Mouse (Mus musculus): Measurements from ENCODE around the gene Gm16867.
"Not testable (repeated sequence)": the region's sequence is repeated elsewhere in the genome, so short reads cannot be mapped to it uniquely, and the experiment has no call there.

DNA sequence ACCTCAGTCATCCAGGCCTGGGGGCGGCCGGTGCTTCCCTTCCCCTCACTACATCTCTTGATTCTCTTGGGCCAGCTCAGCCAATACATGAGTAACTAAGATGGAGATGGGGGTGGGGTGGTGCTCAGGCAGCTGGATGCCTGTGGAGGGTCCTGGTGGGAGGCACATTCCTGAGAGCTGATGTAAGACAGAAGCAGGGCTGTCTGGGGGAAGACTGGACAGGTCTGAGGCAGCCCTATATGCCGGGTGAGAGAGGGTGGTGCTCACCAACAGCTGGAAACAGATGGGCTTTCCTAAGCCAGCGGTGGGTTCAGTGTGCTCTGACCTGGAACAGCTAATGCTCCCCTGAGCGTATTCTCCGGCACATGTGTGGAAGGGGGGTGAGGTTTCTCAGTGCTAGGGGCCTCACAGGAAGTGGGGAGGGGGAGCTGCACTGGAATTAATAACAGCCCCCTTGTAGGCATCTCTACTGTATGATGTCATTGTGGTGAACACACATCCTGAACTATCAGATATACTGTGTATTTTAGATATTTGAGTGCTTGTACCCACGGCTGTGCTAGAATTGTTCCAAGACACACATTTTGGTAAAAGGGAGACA lies 60.0 kb downstream of the Gm16867 start:
- not testable (repeated sequence) for TF ChIP-seq POLR2A (IDR thresholded peaks at IDR 0.05; ENCODE audit: insufficient read depth, low read depth, low read length); EP300 (IDR thresholded peaks at IDR 0.05; ENCODE audit: insufficient read depth, low read depth, low read length); CTCF (IDR thresholded peaks at IDR 0.05)

Data from heart, adult 2 months (tissue).